Mouse (Mus musculus): ENCODE measurements around the gene Vamp8. TPM values are rescaled to one million over a fixed set of nuclear protein-coding genes. Genes with fewer than 3 reads are reported as not detected.

Gene Vamp8
- total RNA-seq, 2 experiments from 2014 or later, result 12.6 to 14.0 TPM

DNA sequence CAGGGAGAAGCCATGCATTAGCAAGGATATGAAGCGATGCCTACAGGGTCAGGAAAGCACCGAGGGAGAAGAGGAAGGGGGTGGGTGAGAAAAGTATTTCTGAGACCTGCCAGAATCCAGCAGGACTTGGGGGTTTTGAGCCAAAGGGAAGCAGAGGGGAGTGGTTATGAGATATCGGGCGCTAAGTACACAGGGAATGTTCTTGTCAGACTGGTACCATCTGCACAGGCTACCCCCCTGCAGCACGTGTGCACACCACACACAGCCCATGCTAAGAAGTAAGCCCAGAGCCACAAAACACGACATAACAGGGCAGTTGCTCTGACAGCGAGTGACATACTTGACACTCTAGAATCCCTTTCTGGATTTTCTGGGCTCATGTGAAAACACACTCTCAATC is 16.3 kb downstream of the Vamp8 start:
- DNase-seq (ENCODE audit: low spot score in 2 of 2), result no peak

DNA sequence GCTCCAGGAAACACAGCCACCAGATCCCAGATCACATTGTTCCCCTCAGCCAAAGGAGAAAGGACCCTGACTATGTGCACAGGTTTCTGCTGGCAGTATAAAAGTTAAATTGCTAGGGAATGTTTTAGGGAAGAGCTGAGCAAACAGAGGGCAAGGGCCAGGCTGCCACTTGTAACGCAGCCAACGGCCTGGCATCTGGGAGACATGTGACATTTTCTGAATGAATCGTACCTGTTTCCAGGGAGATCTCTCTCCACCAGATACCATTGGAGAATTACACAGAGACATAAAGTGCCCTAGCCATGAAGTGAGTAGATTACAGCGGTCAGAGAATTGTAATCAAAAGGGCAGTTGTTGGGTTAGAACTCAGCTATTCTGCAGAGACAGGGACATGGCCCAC is 17.3 kb downstream of the Vamp8 start:
- DNase-seq (ENCODE audit: low spot score in 2 of 2), result no peak

DNA sequence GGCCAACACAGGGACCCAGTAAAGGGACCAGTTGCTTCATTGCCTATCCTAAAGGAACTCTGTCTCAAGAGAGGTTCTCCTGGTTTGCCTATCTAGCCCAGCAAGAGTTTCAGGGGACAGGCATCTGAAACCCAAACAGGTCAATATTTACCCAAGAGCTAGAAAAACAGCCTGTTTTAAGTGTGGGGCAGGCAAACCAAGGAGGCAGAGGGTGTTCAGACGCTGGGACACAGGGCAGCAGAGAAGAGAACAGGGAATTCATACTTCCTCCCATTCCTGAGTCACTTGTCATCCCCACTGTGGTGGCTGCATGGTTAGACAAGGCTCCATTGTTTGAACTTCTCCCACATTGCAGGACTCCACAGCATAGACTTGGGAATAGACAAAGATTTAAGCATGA is 18.9 kb downstream of the Vamp8 start:
- no peak for DNase-seq (ENCODE audit: low spot score in 2 of 2)

DNA sequence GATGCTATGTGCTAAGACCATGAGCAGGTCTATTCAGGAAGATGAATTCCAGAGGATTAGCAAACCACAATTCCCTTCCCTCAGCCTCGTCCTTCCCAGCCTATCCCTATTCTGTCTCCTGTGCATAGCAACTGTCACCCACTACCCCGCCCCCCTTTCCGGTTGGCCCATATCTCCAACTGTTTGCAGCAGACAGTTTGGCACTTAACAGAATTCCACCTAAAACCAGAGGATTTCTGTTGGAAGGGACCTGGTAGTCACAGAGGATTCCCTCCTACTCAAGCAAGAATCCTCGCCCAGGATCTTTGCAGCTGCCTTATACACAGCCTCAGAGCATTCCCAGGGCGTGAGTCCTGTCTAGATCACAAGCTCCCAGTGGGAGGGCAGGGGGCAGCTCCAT is 19.4 kb downstream of the Vamp8 start:
- peak; percentile 54 to 59 for DNase-seq (ENCODE audit: low spot score in 2 of 2)

DNA sequence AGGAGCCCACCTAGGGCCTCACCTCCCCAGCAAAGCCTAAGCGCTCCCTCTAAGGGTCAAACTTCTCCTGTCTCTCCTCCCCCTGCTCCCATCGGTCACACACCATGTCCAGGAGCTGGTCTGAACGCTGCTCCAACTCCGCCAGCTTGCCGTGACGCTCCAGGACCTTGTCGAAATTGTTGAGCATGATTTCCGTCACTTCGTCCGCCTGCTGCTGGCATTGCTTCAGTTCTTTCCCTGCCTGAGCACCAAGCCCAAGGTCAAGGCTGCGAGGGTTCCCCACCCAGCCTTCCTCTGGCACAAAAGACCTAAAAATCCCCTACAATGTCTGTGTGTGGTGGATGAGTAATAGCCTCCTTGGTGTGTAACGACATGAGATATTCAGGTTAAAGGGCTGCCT is 20.4 kb downstream of the Vamp8 start:
- DNase-seq (ENCODE audit: low spot score in 2 of 2), result no peak

DNA sequence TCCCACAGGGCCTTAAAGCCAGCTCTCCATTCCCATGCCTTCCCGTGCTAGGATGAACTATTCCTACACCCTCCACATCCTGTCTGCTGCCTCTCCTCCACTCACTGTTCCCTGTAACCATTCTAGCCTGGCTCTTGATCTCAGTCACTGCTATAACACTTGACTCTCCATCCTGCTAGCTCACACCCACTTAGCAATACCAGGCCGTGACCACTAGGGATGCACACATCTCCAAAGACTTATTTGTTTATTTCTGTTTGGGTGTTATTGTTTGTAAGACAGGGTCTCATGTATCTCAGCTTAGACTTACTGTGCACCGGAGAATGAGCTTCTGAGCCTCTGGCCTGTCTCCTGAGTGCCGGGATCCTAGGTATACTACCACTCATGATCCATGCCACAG is 20.9 kb downstream of the Vamp8 start:
- no peak for DNase-seq (ENCODE audit: low spot score in 2 of 2)

DNA sequence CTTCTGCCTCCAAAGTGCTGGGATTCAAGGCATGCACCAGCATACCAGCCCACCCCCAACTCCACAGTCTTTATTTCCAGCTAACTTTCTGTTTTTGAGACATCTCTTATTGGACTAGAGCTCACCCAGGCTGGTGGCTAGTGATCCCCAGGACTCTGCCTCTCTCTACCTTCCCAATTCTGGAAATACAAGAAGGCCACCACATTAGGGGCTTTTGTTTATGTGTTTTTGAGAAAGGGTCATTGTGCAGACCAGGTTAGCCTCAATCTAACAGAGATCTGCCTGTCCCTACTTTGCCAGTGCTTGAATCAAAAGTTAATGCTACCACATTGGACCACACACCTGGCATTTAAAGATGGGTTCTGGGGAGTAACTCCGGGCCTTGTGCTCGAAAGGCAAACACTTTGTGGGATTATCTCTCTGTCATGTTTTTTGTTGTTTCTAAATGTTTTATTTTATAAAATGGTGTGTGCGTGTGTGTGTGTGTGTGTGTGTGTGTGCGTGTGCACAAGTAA is 23.0 kb downstream of the Vamp8 start:
- no peak for DNase-seq (ENCODE audit: low spot score in 2 of 2)

DNA sequence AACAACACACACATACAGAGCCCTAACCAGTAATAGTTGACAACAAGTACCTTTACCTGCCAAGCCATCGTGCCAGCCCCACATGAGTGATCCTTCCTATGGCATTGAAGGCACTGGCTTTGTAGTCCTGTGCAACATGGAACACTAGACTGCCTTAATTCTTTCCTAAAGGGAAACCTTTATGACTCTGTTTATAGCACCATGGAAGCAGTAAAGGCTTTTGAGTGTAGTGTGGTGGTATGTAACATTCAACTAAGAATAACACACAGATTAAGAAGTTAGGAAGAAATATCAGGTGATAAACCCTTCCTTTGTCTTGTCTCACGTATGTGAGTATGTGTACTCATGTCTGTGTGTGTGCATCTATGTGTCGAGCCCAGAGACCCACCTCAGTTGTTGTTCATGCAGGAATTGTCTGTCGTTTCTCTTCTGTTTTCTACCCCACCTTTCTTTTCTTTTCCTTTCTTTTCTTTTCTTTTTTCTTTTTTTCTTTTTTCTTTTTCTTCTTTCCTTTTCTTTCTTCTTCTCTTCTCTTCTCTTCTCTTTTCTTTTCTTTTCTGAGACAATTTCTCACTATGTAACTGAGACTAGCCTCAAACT is 23.6 kb downstream of the Vamp8 start, which contains the start of gene Rnf181:
TSS of gene Rnf181 (minus strand) at position 113 of the 600 bp plus-strand sequence.
- DNase-seq (ENCODE audit: low spot score in 2 of 2), result no peak

DNA sequence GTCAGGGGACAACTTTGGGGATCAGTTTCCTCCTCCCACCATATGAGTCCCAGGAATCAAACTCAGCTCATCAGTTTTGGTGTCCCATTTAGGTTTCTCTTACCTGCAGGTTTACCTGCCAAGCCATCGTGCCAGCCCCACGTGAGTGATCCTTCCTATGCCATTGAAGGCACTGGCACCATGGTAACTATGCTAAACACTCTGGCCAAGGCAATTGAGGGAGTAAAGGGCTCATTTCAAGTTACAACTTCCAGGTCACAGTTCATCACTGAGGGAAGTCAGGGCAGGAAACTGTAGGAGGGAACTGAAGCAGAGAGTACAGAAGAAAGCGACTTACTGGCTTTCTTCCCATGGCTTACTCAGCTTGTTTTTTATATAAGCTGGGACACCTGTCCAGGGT is 24.2 kb downstream of the Vamp8 start:
- no peak for DNase-seq (ENCODE audit: low spot score in 2 of 2)

DNA sequence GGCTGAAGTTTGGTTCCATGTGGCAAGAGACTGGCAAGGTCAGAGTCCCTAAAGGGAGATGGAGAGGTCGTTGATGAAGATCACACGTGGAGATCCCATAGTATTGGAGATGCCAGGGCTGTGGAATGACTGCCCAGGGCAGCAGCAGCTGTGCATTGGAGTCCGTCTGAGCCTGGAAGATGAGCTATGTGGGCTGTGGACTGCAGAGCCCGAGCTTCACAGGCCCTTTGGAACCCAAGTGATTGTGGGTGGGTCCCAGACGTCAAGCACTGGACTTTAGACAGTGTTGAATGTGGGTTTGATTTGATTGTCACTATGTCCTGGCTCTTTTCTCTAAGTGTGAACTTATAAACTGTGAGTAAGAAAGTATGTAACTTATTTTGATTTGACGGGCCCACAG is 25.5 kb downstream of the Vamp8 start:
- no peak for DNase-seq (ENCODE audit: low spot score in 2 of 2)

DNA sequence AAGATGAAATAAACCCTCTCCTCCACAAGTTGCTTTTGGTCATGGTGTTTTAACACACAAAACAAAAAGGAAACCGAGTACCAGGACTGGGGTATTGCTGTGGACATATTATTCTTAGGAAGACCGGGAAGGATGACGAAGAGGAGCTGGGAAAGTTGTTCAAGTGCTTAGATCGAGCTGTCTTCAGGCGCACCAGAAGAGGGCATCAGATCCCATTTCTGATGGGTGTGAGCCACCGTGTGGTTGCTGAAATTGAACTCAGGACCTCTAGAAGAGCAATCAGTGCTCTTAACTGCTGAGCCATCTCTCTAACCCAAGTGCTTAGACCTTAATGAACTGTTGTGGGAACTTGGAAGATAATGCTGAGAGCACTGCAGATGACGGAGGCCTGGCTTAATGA is 26.5 kb downstream of the Vamp8 start:
- DNase-seq (ENCODE audit: low spot score in 2 of 2), result no peak

DNA sequence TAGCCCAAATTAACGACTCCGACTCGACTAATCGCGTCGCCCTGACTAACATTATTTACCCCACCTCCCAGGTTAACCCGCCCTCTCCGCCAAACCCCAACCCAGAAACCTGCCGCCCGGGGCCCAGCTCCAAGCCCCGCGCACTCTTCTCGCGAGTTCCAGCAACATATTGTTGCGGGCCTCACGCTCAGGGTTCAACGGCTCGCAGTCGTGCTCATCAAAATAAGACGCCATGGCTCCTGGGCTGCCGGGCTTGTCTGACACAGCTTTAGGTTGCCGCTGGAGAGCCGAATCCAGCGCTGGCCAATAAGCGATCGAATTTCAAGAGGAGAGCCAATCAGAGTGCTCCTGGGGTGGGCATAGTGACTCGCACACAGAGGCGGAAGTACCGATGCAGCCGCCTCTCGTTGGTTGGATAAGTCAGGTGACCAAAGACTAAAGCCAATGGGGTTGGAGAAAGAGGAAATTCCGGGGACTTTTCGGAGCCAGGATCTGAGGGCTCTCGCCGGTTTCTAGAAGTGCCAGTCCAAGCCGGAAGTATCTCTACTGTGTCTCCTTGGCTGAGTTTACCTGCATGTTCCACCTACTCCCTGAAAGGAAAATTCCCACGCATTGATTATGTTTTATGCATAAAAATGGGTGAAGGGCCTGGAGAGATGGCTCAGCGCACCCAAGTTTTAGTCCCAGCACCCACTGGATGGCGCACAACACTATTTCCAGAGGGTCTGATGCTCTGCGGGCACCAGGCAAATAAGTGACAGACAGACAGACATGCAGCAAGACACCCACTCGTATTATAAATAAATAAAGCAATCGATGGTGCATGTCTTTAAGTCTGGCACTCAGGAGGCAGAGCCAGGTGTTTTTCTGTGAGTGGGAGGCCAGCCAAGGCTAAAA is 28.1 kb downstream of the Vamp8 start:
- peak; percentile 94 for DNase-seq (ENCODE audit: low spot score in 2 of 2)

DNA sequence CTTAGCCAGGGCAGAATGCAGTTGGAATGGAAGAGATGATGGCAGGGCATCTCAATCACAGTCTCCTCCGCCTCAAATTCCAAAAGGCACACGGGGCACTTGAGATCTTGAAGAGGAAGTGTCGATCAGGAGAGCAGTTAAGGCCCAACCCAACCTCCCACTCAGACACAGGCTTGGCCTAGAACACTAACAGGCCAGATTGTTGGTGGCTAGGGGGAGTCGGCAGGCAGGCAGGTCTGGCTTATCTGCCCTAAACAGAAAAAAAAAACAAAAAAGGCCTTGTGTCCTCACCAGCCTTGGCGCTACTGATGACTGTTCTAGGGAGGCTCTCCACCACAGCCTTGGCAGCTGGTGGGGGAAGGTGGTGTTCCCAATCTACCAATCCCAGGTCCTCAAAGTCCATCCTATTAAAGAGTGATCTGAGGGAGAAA is 29.4 kb downstream of the Vamp8 start:
- DNase-seq (ENCODE audit: low spot score in 2 of 2), result no peak

DNA sequence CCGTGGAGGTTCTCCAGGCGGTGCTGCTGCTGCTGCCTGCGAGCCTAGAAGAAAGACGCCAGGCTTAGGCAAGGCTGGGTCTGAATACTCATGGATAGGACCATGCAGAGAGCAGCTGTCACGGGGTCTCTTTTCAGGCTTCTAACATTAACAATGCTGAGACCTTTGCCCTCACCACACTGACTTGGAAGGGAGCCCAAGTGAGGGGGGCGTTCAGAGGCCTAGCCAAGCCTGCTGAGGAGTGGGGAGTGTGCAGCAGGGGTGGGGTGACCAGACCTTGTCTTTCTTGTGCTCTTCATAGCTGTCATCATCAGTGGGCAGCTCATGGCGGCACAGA is 29.9 kb downstream of the Vamp8 start:
- no peak for DNase-seq (ENCODE audit: low spot score in 2 of 2)

DNA sequence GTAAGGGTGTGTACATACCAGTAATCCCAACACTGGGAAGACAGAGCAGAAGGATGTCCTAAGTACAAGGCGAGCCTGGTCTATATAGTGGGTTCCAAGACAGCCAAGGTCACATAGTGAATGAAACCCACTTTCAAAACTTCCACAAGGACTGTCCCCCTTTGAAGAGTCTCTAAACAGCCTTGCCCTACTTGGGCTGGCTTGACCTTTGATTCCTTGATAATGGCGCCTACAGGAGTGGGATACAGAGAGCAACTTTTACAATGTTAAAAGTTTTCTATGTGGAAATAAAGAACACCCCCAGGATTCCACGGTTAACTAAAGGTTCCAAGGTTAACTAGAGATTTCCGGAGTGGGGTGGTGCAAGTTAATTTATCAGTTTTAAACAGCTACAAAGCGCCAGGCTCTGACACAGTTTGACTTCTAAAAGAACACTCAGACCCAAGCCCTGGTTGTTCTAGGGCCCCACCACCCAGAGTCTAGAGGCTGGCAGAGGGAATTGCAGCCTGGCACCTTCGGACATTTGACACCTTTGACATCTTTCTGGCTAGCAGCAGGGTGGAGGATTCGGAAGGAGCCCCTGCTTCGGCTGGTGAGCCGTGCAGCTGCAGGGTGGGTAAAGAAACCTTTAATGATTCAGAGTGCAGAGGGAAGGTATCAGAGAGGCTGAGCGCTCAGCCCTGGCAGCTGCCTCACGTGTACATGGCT is 30.5 kb downstream of the Vamp8 start:
- no peak for DNase-seq (ENCODE audit: low spot score in 2 of 2)

DNA sequence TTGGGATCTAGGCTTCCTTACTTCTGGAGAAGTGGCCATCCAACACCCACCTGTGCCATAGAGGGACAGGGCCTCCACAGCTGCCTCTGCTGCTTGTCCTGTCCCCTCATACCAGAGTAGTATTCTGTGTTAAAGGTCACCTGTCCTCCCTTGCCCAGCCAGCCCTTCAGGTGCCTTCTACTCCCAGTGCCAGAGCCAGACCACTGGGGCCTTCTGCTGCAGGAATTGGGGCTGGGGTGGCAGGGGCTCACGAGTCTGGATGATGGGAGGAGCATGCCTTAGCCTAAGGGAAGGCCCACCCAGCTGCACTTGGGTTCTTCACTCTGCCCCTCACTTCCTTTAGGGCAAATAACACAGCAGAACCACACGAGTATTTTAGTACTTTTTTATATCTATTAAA is 31.2 kb downstream of the Vamp8 start:
- no peak for DNase-seq (ENCODE audit: low spot score in 2 of 2)

DNA sequence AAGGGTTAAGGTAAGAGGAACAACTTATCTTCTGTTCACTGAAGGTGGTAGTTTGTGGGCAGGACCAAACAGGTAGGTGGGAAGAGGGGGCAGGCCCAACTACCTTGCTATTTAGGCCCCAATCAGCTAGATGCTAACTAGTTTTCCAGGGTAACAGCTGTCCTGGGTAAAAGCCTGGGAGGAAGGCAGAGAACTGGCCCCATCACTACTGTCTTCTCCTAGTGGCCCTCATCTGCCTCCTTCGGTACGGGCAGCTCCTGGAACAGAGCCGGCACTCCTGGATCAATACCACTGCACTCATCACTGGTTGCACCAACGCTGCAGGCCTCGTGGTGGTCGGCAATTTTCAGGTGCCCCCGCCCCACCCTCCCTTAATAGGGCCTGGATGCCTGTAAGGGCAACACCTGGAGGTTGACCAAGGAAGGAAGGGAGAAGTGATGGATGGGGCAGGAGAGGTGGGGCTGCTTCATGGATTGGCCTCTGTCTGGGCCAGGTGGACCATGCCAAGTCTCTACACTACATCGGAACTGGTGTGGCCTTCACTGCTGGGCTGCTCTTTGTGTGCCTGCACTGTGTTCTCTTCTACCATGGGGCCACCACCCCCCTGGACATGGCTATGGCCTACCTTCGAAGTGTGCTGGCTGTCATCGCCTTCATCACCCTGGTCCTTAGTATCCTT is 32.3 kb downstream of the Vamp8 start:
- DNase-seq (ENCODE audit: low spot score in 2 of 2), result no peak

DNA sequence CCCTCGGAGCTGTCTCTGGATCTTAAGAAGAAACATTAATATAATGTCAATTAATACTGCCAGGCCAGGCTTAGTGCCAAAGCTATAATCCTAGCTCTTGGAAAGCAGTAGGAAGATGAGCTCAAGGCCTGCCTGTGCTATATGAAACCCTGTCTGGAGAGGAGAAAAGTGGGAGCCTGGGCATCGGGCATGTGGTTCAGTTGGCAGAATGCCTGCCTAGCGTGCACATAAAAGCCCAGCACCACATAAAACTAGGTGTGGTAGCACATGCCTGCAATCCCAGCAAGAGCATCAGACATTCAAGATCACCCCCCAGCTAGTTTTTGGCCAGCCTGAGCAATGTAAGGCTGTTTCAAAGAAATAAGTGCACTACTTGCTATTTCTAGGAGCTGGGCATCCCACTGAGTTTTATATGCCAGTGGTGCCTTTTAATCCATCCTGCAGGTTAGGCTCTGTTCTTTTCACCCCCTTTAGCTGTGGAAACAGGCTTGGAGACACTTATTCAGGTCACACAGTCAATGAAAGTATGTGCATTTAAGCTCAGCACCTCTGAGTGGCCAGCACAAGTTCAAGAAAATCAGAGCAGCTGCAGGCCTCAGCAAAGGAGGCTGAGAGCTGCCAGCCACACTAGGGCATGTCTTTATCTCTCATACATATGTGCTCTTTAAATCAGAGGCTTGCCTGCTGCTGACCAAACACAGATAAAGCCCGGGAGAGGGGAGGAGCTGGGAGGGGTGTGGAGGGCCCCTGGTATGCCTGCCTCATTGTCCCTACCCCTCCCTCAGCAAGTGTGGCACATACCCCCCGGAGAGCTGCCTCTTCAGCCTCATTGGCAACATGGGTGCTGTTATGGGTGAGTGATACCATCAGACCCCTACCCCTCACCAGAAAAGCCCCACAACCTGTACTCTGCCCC is 33.1 kb downstream of the Vamp8 start:
- no peak for DNase-seq (ENCODE audit: low spot score in 2 of 2)

DNA sequence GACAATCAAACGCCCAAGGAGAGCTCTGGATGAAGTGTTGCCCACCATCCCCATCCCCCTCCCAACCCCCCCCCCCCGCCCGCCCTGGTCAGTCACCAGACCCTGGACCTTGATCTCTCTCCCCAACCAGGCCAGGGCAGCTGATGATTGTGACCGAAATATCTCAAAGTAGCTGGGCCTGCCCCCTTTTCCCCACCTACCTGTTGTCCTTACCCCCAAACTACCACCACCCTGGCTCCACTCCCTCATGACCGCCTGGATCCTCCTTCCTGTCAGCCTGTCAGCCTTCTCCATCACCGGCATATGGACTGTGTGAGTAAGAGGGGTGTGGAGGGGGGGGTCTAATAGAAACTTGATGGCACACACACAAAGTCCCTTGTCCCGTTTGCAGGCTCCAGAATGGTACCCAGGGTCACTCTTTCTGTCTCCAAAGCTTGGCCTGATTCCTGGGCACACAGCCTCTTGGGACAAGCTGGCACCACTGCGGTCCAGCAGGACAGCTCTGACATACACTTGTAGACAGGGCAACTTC is 34.4 kb downstream of the Vamp8 start:
- DNase-seq (ENCODE audit: low spot score in 2 of 2), result no peak
